Mouse (Mus musculus) MEL (cell line): Measurements from ENCODE around the gene 4930442H23Rik. TPM values are rescaled to one million over a fixed set of nuclear protein-coding genes. Genes with fewer than 3 reads are reported as not detected.
"Not testable (repeated sequence)": the region's sequence is repeated elsewhere in the genome, so short reads cannot be mapped to it uniquely, and the experiment has no call there.

Source experiments
- DNase-seq: peaks from one replicate; pipeline ENCODE4 v3.0.0; 2011; ENCODE audit warnings: low read depth, low spot score
- H3K27ac ChIP-seq: 2 replicates; pipeline ENCODE4 v1.5.1; 2012; ENCODE audit warnings: low read depth, mild to moderate bottlenecking, control low read depth, low read length, moderate library complexity; ENCODE audit not compliant: control insufficient read depth
- H3K27me3 ChIP-seq, 2 experiments: fragments of 150-350 bp in 1 of 2; sonication (generic) in 1 of 2; 2 replicates each; pipeline ENCODE4 v1.6.1; 2012; ENCODE audit warnings: low read length in 2 of 2, mild to moderate bottlenecking in 2 of 2, improper control_type of control experiment in 1 of 2, moderate library complexity in 1 of 2; ENCODE audit not compliant: insufficient read depth in 2 of 2, control insufficient read depth in 1 of 2
- H3K36me3 ChIP-seq, 2 experiments: 2 replicates each; pipeline ENCODE4 v1.6.1; 2012 to 2014; ENCODE audit warnings: low read length in 2 of 2, improper control_type of control experiment in 1 of 2, inconsistent platforms in 1 of 2, mild to moderate bottlenecking in 1 of 2; ENCODE audit not compliant: insufficient read depth in 2 of 2, control insufficient read depth in 1 of 2
- H3K4me1 ChIP-seq, 2 experiments: fragments of 150-350 bp in 1 of 2; sonication (generic) in 1 of 2; 2 replicates each; pipeline ENCODE4 v1.6.1; 2012; ENCODE audit warnings: low read length in 2 of 2, improper control_type of control experiment in 1 of 2, mild to moderate bottlenecking in 1 of 2; ENCODE audit not compliant: insufficient read depth in 2 of 2, control insufficient read depth in 1 of 2
- H3K4me3 ChIP-seq, 2 experiments: fragments of 150-350 bp in 1 of 2; sonication (generic) in 1 of 2; 2 replicates each; pipeline ENCODE4 v1.5.1; 2012; ENCODE audit warnings: low read depth in 2 of 2, low read length in 2 of 2, mild to moderate bottlenecking in 2 of 2, moderate library complexity in 2 of 2, control low read depth in 1 of 2, improper control_type of control experiment in 1 of 2; ENCODE audit not compliant: control insufficient read depth in 1 of 2, insufficient read depth in 1 of 2
- H3K79me2 ChIP-seq: 2 replicates; pipeline ENCODE4 v1.6.1; 2012; ENCODE audit warnings: mild to moderate bottlenecking, low read length, moderate library complexity; ENCODE audit not compliant: control insufficient read depth, poor library complexity, insufficient read depth
- H3K9ac ChIP-seq: 2 replicates; pipeline ENCODE4 v1.6.1; 2012; ENCODE audit warnings: low read depth, mild to moderate bottlenecking, control low read depth, low read length, moderate library complexity; ENCODE audit not compliant: control insufficient read depth, poor library complexity, severe bottlenecking
- H3K9me3 ChIP-seq: fragments of 150-350 bp; sonication (generic); replicated peaks from 2 replicates; pipeline ENCODE4 v1.6.1; 2012; ENCODE audit warnings: mild to moderate bottlenecking, low read length, improper control_type of control experiment, moderate library complexity; ENCODE audit not compliant: insufficient read depth
- BHLHE40 ChIP-seq: IDR thresholded peaks from 2 replicates; pipeline ENCODE4 v1.6.1; 2012; ENCODE audit warnings: low read depth, mild to moderate bottlenecking, inconsistent platforms, low read length, improper control_type of control experiment, borderline replicate concordance
- CHD1 ChIP-seq: IDR thresholded peaks from 2 replicates; pipeline ENCODE4 v1.6.1; 2012; ENCODE audit warnings: low read depth, mild to moderate bottlenecking, inconsistent platforms, low read length, improper control_type of control experiment
- E2F4 ChIP-seq: IDR thresholded peaks from 2 replicates; pipeline ENCODE4 v1.6.1; 2011; ENCODE audit warnings: low read depth, low read length, improper control_type of control experiment, borderline replicate concordance
- ELF1 ChIP-seq: IDR thresholded peaks from 2 replicates; pipeline ENCODE4 v1.6.1; 2014; ENCODE audit warnings: low read depth, mild to moderate bottlenecking, inconsistent platforms, low read length, improper control_type of control experiment, moderate library complexity
- ETS1 ChIP-seq: IDR thresholded peaks from 2 replicates; pipeline ENCODE4 v1.6.1; 2012; ENCODE audit warnings: low read depth, mild to moderate bottlenecking, inconsistent platforms, low read length, improper control_type of control experiment, moderate library complexity
- GABPA ChIP-seq: IDR thresholded peaks from 2 replicates; pipeline ENCODE4 v1.6.1; 2012; ENCODE audit warnings: low read depth, mild to moderate bottlenecking, inconsistent platforms, low read length, improper control_type of control experiment, moderate library complexity
- GATA1 ChIP-seq: IDR thresholded peaks from 2 replicates; pipeline ENCODE4 v1.6.1; 2011; ENCODE audit warnings: low read depth, low read length, improper control_type of control experiment
- HCFC1 ChIP-seq: IDR thresholded peaks from 2 replicates; pipeline ENCODE4 v1.6.1; 2012; ENCODE audit warnings: low read depth, mild to moderate bottlenecking, inconsistent platforms, low read length, improper control_type of control experiment, moderate library complexity
- JUND ChIP-seq: IDR thresholded peaks from 2 replicates; pipeline ENCODE4 v1.6.1; 2011; ENCODE audit warnings: low read depth, mild to moderate bottlenecking, improper control_type of control experiment, low read length
- KAT2A ChIP-seq: conservative IDR thresholded peaks from 2 replicates; pipeline ENCODE4 v1.6.1; 2012; ENCODE audit warnings: low read depth, low read length, improper control_type of control experiment, inconsistent platforms
- MAFK ChIP-seq: IDR thresholded peaks from 2 replicates; pipeline ENCODE4 v1.6.1; 2011; ENCODE audit warnings: low read depth, mild to moderate bottlenecking, low read length, improper control_type of control experiment, borderline replicate concordance
- MAX ChIP-seq: IDR thresholded peaks from 2 replicates; pipeline ENCODE4 v1.6.1; 2011; ENCODE audit warnings: low read length, improper control_type of control experiment
- MEF2A ChIP-seq: IDR thresholded peaks from 2 replicates; pipeline ENCODE4 v1.6.1; 2014; ENCODE audit warnings: low read depth, mild to moderate bottlenecking, inconsistent platforms, low read length, improper control_type of control experiment; ENCODE audit not compliant: poor library complexity, insufficient replicate concordance, severe bottlenecking; ENCODE audit errors: extremely low read depth
- MXI1 ChIP-seq: IDR thresholded peaks from 2 replicates; pipeline ENCODE4 v1.6.1; 2011; ENCODE audit warnings: mild to moderate bottlenecking, low read depth, low read length, improper control_type of control experiment
- MYC ChIP-seq: IDR thresholded peaks from 2 replicates; pipeline ENCODE4 v1.6.1; 2011; ENCODE audit warnings: low read depth, mild to moderate bottlenecking, low read length, improper control_type of control experiment, moderate library complexity
- NRF1 ChIP-seq: IDR thresholded peaks from 2 replicates; pipeline ENCODE4 v1.6.1; 2014; ENCODE audit warnings: low read depth, mild to moderate bottlenecking, inconsistent platforms, low read length, improper control_type of control experiment, moderate library complexity; ENCODE audit not compliant: poor library complexity, insufficient read depth, severe bottlenecking
- POLR2A ChIP-seq, 2 experiments: IDR thresholded peaks; 2 replicates each; pipeline ENCODE4 v1.6.1; 2011 to 2012; ENCODE audit warnings: low read length in 2 of 2, mild to moderate bottlenecking in 2 of 2, control low read depth in 1 of 2, improper control_type of control experiment in 1 of 2, low read depth in 1 of 2, moderate library complexity in 1 of 2; ENCODE audit not compliant: control insufficient read depth in 1 of 2, insufficient read depth in 1 of 2, poor library complexity in 1 of 2
- POLR2AphosphoS2 ChIP-seq: IDR thresholded peaks from 2 replicates; pipeline ENCODE4 v1.6.1; 2011; ENCODE audit warnings: low read length, improper control_type of control experiment
- SIN3A ChIP-seq: IDR thresholded peaks from 2 replicates; pipeline ENCODE4 v1.6.1; 2012; ENCODE audit warnings: low read length, improper control_type of control experiment, inconsistent platforms
- SMC3 ChIP-seq: IDR thresholded peaks from 2 replicates; pipeline ENCODE4 v1.6.1; 2011; ENCODE audit warnings: low read depth, low read length, improper control_type of control experiment
- TAL1 ChIP-seq: IDR thresholded peaks from 2 replicates; pipeline ENCODE4 v1.6.1; 2012; ENCODE audit warnings: mild to moderate bottlenecking, inconsistent platforms, low read length, moderate library complexity, mixed read lengths
- TBP ChIP-seq: IDR thresholded peaks from 2 replicates; pipeline ENCODE4 v1.8.0; 2011; ENCODE audit warnings: low read depth, low read length, improper control_type of control experiment
- UBTF ChIP-seq: IDR thresholded peaks from 2 replicates; pipeline ENCODE4 v1.6.1; 2012; ENCODE audit warnings: low read depth, mild to moderate bottlenecking, inconsistent platforms, low read length, improper control_type of control experiment, moderate library complexity, borderline replicate concordance; ENCODE audit not compliant: insufficient read depth
- USF1 ChIP-seq: IDR thresholded peaks from 2 replicates; pipeline ENCODE4 v1.6.1; 2014; ENCODE audit warnings: low read depth, mild to moderate bottlenecking, inconsistent platforms, low read length, improper control_type of control experiment, moderate library complexity
- USF2 ChIP-seq, 2 experiments: IDR thresholded peaks; 2 replicates each; pipeline ENCODE4 v1.6.1; 2011 to 2012; ENCODE audit warnings: improper control_type of control experiment in 2 of 2, low read length in 2 of 2, borderline replicate concordance in 1 of 2, inconsistent platforms in 1 of 2, low read depth in 1 of 2, mild to moderate bottlenecking in 1 of 2; ENCODE audit not compliant: insufficient read depth in 1 of 2
- ZC3H11A ChIP-seq: IDR thresholded peaks from 2 replicates; pipeline ENCODE4 v1.6.1; 2012; ENCODE audit warnings: low read depth, mild to moderate bottlenecking, inconsistent platforms, low read length, improper control_type of control experiment
- ZKSCAN1 ChIP-seq: IDR thresholded peaks from 2 replicates; pipeline ENCODE4 v1.6.1; 2012; ENCODE audit warnings: low read depth, mild to moderate bottlenecking, inconsistent platforms, low read length, improper control_type of control experiment, moderate library complexity
- ZNF384 ChIP-seq: IDR thresholded peaks from 2 replicates; pipeline ENCODE4 v1.6.1; 2012; ENCODE audit warnings: low read depth, mild to moderate bottlenecking, inconsistent platforms, low read length, improper control_type of control experiment
- polyA plus RNA-seq, 2 experiments: library from polyadenylated mRNA; stranded (reverse) in 1 of 2; unstranded in 1 of 2; fragments of >175 nt in 1 of 2; fragments of >200 nt in 1 of 2; gene quantifications; 2 replicates each; pipeline versions ENCODE4 v1.2.1 to v1.2.4; 2012; ENCODE audit warnings: low replicate concordance in 2 of 2, low read depth in 1 of 2; ENCODE audit not compliant: insufficient read length in 2 of 2, insufficient read depth in 1 of 2, missing spikeins in 1 of 2
- total RNA-seq: library from RNA; depleted of rRNA; stranded (reverse); fragments of 300-350 nt; gene quantifications from 2 replicates; pipeline ENCODE4 v1.2.3, GENCODE M21; 2012

4930442H23Rik gene
- total and polyA plus RNA-seq, 3 experiments = 0.31 to 0.42 TPM; not detected in 1

DNA sequence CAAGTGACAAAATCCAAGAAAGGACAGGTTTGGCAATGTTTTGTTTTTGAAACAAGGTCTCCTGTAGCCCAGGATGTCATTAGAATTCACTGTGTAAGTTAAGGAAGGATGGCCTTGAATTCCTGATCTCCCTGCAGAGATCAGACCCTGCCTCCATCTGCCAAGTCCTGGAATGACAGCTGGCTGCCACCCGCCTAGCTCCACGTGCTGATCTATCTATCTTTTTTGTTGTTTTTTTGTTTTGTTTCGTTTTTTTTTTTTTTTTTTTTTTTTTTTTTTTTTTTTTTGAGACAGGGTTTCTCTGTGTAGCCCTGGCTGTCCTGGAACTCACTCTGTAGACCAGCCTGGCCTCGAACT lies 8.3 kb downstream of the 4930442H23Rik start:
- Histone ChIP-seq H3K36me3 (peaks cover 5 to 18% of the 10 kb centered on the region in 2 experiments), H3K4me3 (peak overlapping the region; percentile 58 to 66), H3K79me2 (peaks cover 36% of the 10 kb centered on the region), H3K27ac (peak overlapping the region; percentile 80), H3K4me1 (peaks cover 0 to 28% of the 10 kb centered on the region in 2 experiments; a peak in 3 of 4 replicates), H3K9ac (peak overlapping the region; percentile 59)
- DNase-seq, H3K9me3 ChIP-seq, H3K27me3 ChIP-seq: not testable (repeated sequence)
- TF ChIP-seq ZNF384 = peak; percentile 60
- TF ChIP-seq MXI1 = peak; percentile 94
- 0 out of 2 replicates have a peak, but pooled peaks have one; percentile 3 for TF ChIP-seq GATA1
- TF ChIP-seq SIN3A = peak; percentile 11; the same call in 1 of the 2 replicates

GRCm38 (mm10) chr10:81174617-81175344 lies 8.9 kb downstream of the 4930442H23Rik start:
- Histone ChIP-seq H3K4me3 (peak overlapping the region; percentile 58 to 66), H3K27me3 (no peaks in the 10 kb centered on the region), H3K4me1 (peaks cover 0 to 28% of the 10 kb centered on the region in 2 experiments; a peak in 3 of 4 replicates), H3K9me3 (no peaks in the 10 kb centered on the region), H3K27ac (peak overlapping the region; percentile 80), H3K9ac (peak overlapping the region; percentile 59), H3K79me2 (peaks cover 33% of the 10 kb centered on the region), H3K36me3 (peaks cover 5 to 18% of the 10 kb centered on the region in 2 experiments)
- peak; percentile 94 for DNase-seq
- TF ChIP-seq KAT2A = no peak
- TF ChIP-seq JUND = no peak
- TF ChIP-seq POLR2AphosphoS2 = no peak
- TF ChIP-seq MXI1 = 0 out of 2 replicates have a peak, but pooled peaks have one; percentile 38
- TF ChIP-seq ZKSCAN1 = no peak
- no peak for TF ChIP-seq USF2 (IDR thresholded peaks at IDR 0.05; ENCODE audit: borderline replicate concordance in 1 of 2, insufficient read depth in 1 of 2, low read depth in 1 of 2, low read length in 2 of 2)
- TF ChIP-seq POLR2A (IDR thresholded peaks at IDR 0.05; ENCODE audit: control insufficient read depth in 1 of 2, insufficient read depth in 1 of 2, low read depth in 1 of 2, low read length in 2 of 2, poor library complexity in 1 of 2) = peak in 1 of 2 experiments; percentile 25; a peak in 1 of 4 replicates
- TF ChIP-seq ETS1 = peak; percentile 34; the same call in 1 of the 2 replicates
- peak; percentile 64; the same call in 1 of the 2 replicates for TF ChIP-seq MYC
- peak; percentile 46; the same call in 1 of the 2 replicates for TF ChIP-seq TBP
- TF ChIP-seq SMC3 = peak; percentile 91
- TF ChIP-seq GATA1 = no peak
- 0 out of 2 replicates have a peak, but pooled peaks have one; percentile 25 for TF ChIP-seq BHLHE40
- peak; percentile 73; the same call in 1 of the 2 replicates for TF ChIP-seq MAX
- 0 out of 2 replicates have a peak, but pooled peaks have one; percentile 20 for TF ChIP-seq GABPA
- TF ChIP-seq TAL1 = no peak
- TF ChIP-seq MEF2A = no peak
- TF ChIP-seq SIN3A = peak; percentile 88
- no peak for TF ChIP-seq CHD1
- TF ChIP-seq E2F4 = no peak
- peak; percentile 82 for TF ChIP-seq ZC3H11A
- peak; percentile 52; the same call in 1 of the 2 replicates for TF ChIP-seq HCFC1
- TF ChIP-seq USF1 = no peak; the same call in 1 of the 2 replicates
- no peak for TF ChIP-seq UBTF
- no peak for TF ChIP-seq MAFK
- TF ChIP-seq ELF1 = 0 out of 2 replicates have a peak, but pooled peaks have one; percentile 40
- peak; percentile 57 for TF ChIP-seq NRF1
